Comparison of ENCODE assay signal across 8 mouse cellular contexts in genomic region chr4:150029885-150030284, GRCm38 (mm10). TPM values are rescaled to one million over a fixed set of nuclear protein-coding genes. Genes with fewer than 3 reads are reported as not detected.
DNase-seq lines count a peak whose midpoint lies in the region; ATAC-seq and TF ChIP-seq lines count a peak whose summit lies in the region.

No protein-coding gene starts in this region.

- no peak for DNase-seq in kidney, adult 2 months
- no peak for DNase-seq in kidney, adult 9 months
- peak; percentile 78 for DNase-seq in brain, adult 2 months (ENCODE audit: low read depth, low spot score)
- DNase-seq in natural killer cell, adult 2 months (ENCODE audit: low spot score in 2 of 2), result no peak
- no peak for DNase-seq in c-Kit-positive CD71-positive TER-119-positive erythroid progenitor cells, embryonic 14.5 days (ENCODE audit: low spot score)
- no peak for DNase-seq in B cell, adult 2 months

- WGBS in kidney, adult 2 months, result 4% methylated on average over 11 of the region's 11 CpGs
- 2% methylated on average over 11 of the region's 11 CpGs for WGBS in forebrain, embryonic 15.5 days
- 2% methylated on average over 11 of the region's 11 CpGs for WGBS in liver, embryonic 15.5 days (ENCODE audit: insufficient replicate concordance)

- peak overlapping the region; percentile 83 for H3K4me2 ChIP-seq in forebrain, embryonic 15.5 days (replicated peaks)
- peak overlapping the region; percentile 66 for H3K4me2 ChIP-seq in liver, embryonic 15.5 days

- 0 out of 2 replicates have a peak, but pooled peaks cover 3% of the 10 kb centered on the region for H3K4me1 ChIP-seq in kidney, adult 2 months (ENCODE audit: control insufficient read depth, insufficient read depth, low read length)
- H3K4me1 ChIP-seq in forebrain, embryonic 15.5 days, result peaks cover 28% of the 10 kb centered on the region
- peaks cover 12% of the 10 kb centered on the region for H3K4me1 ChIP-seq in liver, embryonic 15.5 days (replicated peaks)

- no peak for ATAC-seq in forebrain, embryonic 15.5 days (replicated peaks)
- ATAC-seq in liver, embryonic 15.5 days (ENCODE audit: insufficient read depth), result no peak

- H3K27ac ChIP-seq in kidney, adult 2 months (ENCODE audit: insufficient read depth, low read depth, low read length), result no peak overlapping the region
- no peak overlapping the region for H3K27ac ChIP-seq in forebrain, embryonic 15.5 days (replicated peaks)
- no peak overlapping the region for H3K27ac ChIP-seq in liver, embryonic 15.5 days (replicated peaks)

- no peak for TF ChIP-seq POLR2A in kidney, adult 2 months (IDR thresholded peaks at IDR 0.05; ENCODE audit: low read depth, low read length)

- H3K36me3 ChIP-seq in kidney, adult 2 months (ENCODE audit: control insufficient read depth, insufficient read depth, low read length), result no peaks in the 10 kb centered on the region
- no peaks in the 10 kb centered on the region for H3K36me3 ChIP-seq in forebrain, embryonic 15.5 days
- no peaks in the 10 kb centered on the region for H3K36me3 ChIP-seq in liver, embryonic 15.5 days (replicated peaks)

- H3K4me3 ChIP-seq in kidney, adult 2 months (ENCODE audit: insufficient read depth, low read depth, low read length), result peak overlapping the region; percentile 8; the same call in 1 of the 2 replicates
- peak overlapping the region; percentile 43; the same call in 1 of the 2 replicates for H3K4me3 ChIP-seq in forebrain, embryonic 15.5 days
- H3K4me3 ChIP-seq in liver, embryonic 15.5 days (replicated peaks), result peak overlapping the region; percentile 46; the same call in 1 of the 2 replicates

- H3K27me3 ChIP-seq in kidney, adult 2 months (replicated peaks; ENCODE audit: control insufficient read depth, insufficient read depth, low read length), result no peaks in the 10 kb centered on the region
- H3K27me3 ChIP-seq in forebrain, embryonic 15.5 days, result peaks cover 70% of the 10 kb centered on the region
- H3K27me3 ChIP-seq in liver, embryonic 15.5 days, result peaks cover 78% of the 10 kb centered on the region

- H3K9me3 ChIP-seq in forebrain, embryonic 15.5 days, result no peaks in the 10 kb centered on the region
- no peaks in the 10 kb centered on the region for H3K9me3 ChIP-seq in liver, embryonic 15.5 days (replicated peaks)

- H3K9ac ChIP-seq in forebrain, embryonic 15.5 days (replicated peaks), result no peak overlapping the region
- H3K9ac ChIP-seq in liver, embryonic 15.5 days, result no peak overlapping the region

- TF ChIP-seq CTCF in kidney, adult 2 months (conservative IDR thresholded peaks at IDR 0.05; ENCODE audit: insufficient read depth, insufficient read length, low read depth, low read length), result no peak

RNA-seq across cellular contexts. Expression of gene H6pd, which starts 21.1 kb away (rescaled TPM):
- 137 and 161 TPM in 2 replicates for polyA plus RNA-seq in kidney, adult 2 months (2012; rRNA removed)
- polyA plus RNA-seq in forebrain, embryonic 15.5 days (2015; fragmentation: Nextera tagmentation; extraction: Ambion mirVana), result 1.2 and 1.5 TPM in 2 replicates
- 16.9 and 21.5 TPM in 2 replicates for polyA plus RNA-seq in liver, embryonic 15.5 days (2015; fragmentation: Nextera tagmentation; extraction: Ambion mirVana)

RNA-seq across cellular contexts. Expression of gene Gpr157, which starts 57.3 kb away (rescaled TPM):
- polyA plus RNA-seq in kidney, adult 2 months (2012; rRNA removed), result 0.76 and 1.2 TPM in 2 replicates
- 0.20 and 0.23 TPM in 2 replicates for polyA plus RNA-seq in forebrain, embryonic 15.5 days (2015; fragmentation: Nextera tagmentation; extraction: Ambion mirVana)
- 0.31 and 0.44 TPM in 2 replicates for polyA plus RNA-seq in liver, embryonic 15.5 days (2015; fragmentation: Nextera tagmentation; extraction: Ambion mirVana)
